Mouse (Mus musculus) left cerebral cortex, postnatal 14 days (tissue): ENCODE measurements around the gene Prr5. TPM values are rescaled to one million over a fixed set of nuclear protein-coding genes. Genes with fewer than 3 reads are reported as not detected.

ENCODE experiments used
- DNase-seq, 2 experiments: peaks; one replicate each; pipeline ENCODE4 v3.0.0; 2021 to 2022; ENCODE audit warnings: low spot score in 2 of 2, mixed read lengths in 1 of 2
- intact Hi-C: fragments of 180-260 bp; cut with DNase I; formaldehyde crosslinking; loops from one replicate; pipeline ENCODE4 v1.15.1; 2025
- total RNA-seq, 2 experiments: library from RNA; stranded (reverse); gene quantifications; 2 replicates each; pipeline ENCODE4 v1.2.3; 2021

Gene Prr5
- total RNA-seq, 2 experiments from 2014 or later = 11.9 to 13.7 TPM

- intact Hi-C loops = no loop called here
- DNase-seq = no peak
These were observed 3.2 kb downstream of the Prr5 start for GRCm38 (mm10) chr15:84672616-84673015.

GRCm38 (mm10) chr15:84674329-84675067 is 5.1 kb downstream of the Prr5 start:
- DNase-seq = no peak
- intact Hi-C loops = no loop called here

- intact Hi-C loops = no loop called here
- no peak for DNase-seq
These were observed 5.9 kb downstream of the Prr5 start for GRCm38 (mm10) chr15:84675317-84675716.

- no peak for DNase-seq
- intact Hi-C loops = no loop called here
These were observed 8.5 kb downstream of the Prr5 start for GRCm38 (mm10) chr15:84677943-84678342.

GRCm38 (mm10) chr15:84679090-84679489 is 9.7 kb downstream of the Prr5 start:
- intact Hi-C loops = no loop called here
- DNase-seq = no peak

GRCm38 (mm10) chr15:84679794-84680193 is 10.4 kb downstream of the Prr5 start:
- intact Hi-C loops = no loop called here
- no peak for DNase-seq

GRCm38 (mm10) chr15:84680545-84681454 is 11.4 kb downstream of the Prr5 start:
- intact Hi-C loops = no loop called here
- peak; percentile 50 to 64 for DNase-seq

- intact Hi-C loops = no loop called here
- no peak for DNase-seq
These were observed 12.2 kb downstream of the Prr5 start for GRCm38 (mm10) chr15:84681455-84682193.

- DNase-seq = no peak
- intact Hi-C loops = no loop called here
These were observed 12.8 kb downstream of the Prr5 start for GRCm38 (mm10) chr15:84682206-84682605.

- DNase-seq = no peak
- intact Hi-C loops = no loop called here
These were observed 13.4 kb downstream of the Prr5 start for GRCm38 (mm10) chr15:84682821-84683220.

- intact Hi-C loops = no loop called here
- DNase-seq = no peak
These were observed 15.1 kb downstream of the Prr5 start for GRCm38 (mm10) chr15:84684520-84684919.

- intact Hi-C loops = no loop called here
- peak in 1 of 2 experiments; percentile 40 for DNase-seq
These were observed 16.0 kb downstream of the Prr5 start for GRCm38 (mm10) chr15:84685417-84685816.

GRCm38 (mm10) chr15:84687904-84688303 is 18.5 kb downstream of the Prr5 start:
- DNase-seq = no peak
- intact Hi-C loops = no loop called here

GRCm38 (mm10) chr15:84689356-84689755 is 19.9 kb downstream of the Prr5 start:
- intact Hi-C loops = no loop called here
- DNase-seq = no peak

GRCm38 (mm10) chr15:84691513-84691912 is 22.1 kb downstream of the Prr5 start:
- DNase-seq = no peak
- intact Hi-C loops = no loop called here

GRCm38 (mm10) chr15:84692645-84693044 is 23.2 kb downstream of the Prr5 start:
- no peak for DNase-seq
- intact Hi-C loops = no loop called here

- intact Hi-C loops = no loop called here
- no peak for DNase-seq
These were observed 26.6 kb downstream of the Prr5 start for GRCm38 (mm10) chr15:84696021-84696420.

- intact Hi-C loops = no loop called here
- DNase-seq = peak; percentile 74 to 81
These were observed 28.2 kb downstream of the Prr5 start for GRCm38 (mm10) chr15:84697611-84698011.

GRCm38 (mm10) chr15:84698189-84698588 is 28.8 kb downstream of the Prr5 start:
- DNase-seq = no peak
- intact Hi-C loops = no loop called here
